Mouse (Mus musculus): ENCODE results near the gene Zdhhc17. TPM values are rescaled to one million over a fixed set of nuclear protein-coding genes. Genes with fewer than 3 reads are reported as not detected.

Zdhhc17 gene
- 10 to 100 TPM; 20.7 to 22.6 TPM for total RNA-seq (2021)
- long read RNA-seq, experiment 1, partial matches to known transcripts: 0 of 1 reads
- long read RNA-seq, experiment 1, other reads (novel, unspliced or antisense): 1 of 1 reads
- long read RNA-seq, experiment 2, partial matches to known transcripts: 0 of 4 reads
- long read RNA-seq, experiment 2, other reads (novel, unspliced or antisense): 4 of 4 reads

DNA sequence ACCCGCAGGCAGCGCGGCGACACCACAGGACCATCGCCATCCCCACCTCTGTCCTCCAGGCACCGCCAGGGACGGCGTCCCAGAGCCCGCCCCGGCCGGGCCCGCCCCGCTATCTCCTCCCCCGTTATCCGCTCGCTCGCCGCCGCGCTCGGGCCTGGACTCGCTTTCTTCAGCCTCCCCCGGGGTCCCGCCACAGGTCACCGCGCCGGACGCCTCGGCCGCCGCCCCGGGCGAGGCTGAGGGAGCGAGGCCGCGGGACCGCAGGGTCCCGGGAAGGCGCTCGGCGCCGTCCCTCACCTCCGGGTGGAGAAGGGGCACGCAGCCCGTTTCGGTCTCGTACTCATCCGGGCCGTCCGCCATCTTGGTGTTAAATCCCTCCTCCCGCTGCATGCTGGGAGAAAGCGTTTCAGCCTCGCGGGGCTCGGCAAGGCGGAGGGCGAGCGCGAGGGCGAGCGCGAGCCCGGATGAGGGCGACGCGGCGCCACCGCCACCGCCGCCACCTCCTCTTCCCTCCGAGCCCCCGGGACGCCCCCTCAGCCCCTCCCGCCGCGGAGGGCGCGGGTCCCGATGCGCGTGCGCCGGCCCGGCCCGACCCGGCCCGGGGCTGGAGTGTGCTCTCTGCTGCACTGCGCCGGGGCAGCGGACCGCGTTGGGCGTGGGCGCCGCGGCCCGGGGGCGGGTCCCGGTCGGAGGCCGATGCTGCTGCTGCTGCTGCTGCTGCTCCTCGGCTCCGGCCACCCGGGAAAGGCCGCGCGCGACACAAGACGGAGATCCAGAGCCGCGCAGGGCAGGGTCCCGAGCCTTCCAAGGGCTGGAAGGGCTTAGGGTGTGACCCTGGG is at the start of gene Zdhhc17:
Gene Zdhhc17 (minus strand): TSS at position 500 of the 839 bp plus-strand sequence.
- DNase-seq: peak; percentile 90
- intact Hi-C loops (cut with DNase I; ENCODE audit: low total_unique reads): no loop called here

DNA sequence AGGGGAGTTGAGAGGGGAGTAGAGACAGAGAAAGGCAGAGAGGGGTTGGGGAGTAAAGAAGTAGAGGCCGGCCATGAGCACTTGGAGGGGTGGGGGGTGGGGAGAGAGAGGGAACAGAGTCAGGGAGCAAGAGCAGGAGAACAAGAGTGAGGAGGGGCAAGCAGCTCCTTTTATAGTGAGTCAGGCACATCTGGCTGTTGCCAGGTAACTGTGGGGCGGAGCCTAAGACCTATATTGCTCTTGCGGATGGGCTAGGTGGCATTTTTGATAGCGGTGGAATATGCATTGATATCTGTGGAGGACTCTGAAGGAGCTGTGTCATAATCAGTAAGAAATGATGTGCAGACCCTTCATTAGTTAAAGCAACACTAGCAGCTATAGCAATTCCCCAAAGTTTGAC is 45.8 kb upstream of the Zdhhc17 start:
- intact Hi-C loops (cut with DNase I; ENCODE audit: low total_unique reads): no loop called here
- no peak for DNase-seq

DNA sequence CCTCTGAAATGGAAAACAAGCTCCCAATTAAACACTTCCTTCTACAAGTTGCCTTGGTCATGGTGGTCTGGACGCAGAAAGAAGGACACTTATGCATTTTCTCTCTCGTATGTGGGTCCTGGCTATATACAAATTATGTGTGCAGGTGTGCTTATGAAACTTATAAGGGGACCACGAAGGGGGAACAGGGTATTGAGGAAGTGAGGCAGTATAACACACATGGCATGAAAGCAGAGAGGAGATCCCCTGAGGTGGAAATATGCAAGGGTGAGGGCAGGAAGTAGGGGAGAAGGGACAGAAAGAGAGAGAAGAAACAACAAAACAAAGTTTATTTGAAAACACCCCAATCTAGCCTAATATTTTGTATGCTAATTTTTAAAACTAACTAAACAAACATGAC is 41.7 kb upstream of the Zdhhc17 start:
- DNase-seq: no peak
- intact Hi-C loops (cut with DNase I; ENCODE audit: low total_unique reads): no loop called here

DNA sequence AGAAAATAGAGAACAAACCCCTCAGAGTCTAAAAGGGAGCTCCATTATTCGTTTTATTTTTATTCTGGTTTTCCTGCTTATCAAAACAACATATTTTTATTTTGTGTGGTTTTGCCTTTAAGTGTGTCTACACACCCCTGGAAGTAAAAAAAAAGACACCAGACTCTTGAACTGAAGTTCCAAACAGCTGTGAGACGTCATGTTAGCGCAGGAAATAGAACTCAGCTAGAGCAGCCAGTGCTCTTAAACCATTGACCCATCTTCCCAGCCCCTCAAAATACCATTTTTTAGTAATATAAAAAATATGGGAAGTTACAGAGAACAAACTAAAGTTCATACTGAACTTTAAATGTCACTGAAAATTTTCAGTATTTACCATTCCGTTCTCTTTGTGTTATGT is 40.6 kb upstream of the Zdhhc17 start:
- no peak for DNase-seq
- intact Hi-C loops (cut with DNase I; ENCODE audit: low total_unique reads): no loop called here

DNA sequence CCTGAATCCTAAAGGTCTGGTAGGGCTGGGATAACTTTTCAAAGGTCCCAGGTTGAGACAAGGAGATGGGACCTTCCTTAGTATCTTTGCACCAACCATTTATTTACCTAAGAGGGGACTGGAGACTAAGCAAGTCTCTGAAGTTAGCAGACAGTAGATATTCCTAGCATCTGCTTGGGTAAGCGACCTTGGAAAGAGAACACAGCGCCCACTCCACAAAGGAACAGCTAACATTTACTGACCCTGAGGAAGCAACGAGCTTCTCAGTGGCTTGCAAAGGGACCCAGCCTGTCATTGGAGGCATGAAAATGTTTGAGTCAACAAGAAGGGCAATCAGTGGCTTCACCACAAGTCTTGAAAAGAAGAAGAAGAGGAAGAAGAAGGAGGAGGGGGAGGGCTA is 40.1 kb upstream of the Zdhhc17 start:
- intact Hi-C loops (cut with DNase I; ENCODE audit: low total_unique reads): no loop called here
- no peak for DNase-seq

DNA sequence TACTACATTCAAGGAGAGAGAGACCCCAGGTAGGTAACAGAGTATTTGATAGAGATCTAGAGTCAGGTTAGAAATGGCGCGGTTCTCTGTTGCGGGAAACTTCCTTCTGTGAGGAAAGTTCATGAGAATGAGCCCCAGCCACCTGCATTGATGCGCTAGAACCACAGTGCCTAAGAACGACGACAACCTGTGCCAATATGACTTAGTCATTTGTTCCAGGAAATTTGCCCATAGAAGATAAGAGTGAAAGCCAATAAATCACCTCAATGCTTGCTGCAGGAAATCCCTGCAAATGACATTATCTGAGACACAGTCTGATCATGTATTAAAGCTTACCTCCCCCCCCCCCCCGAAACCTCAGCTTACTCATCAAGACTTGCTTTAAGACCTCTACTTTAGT is 38.0 kb upstream of the Zdhhc17 start:
- intact Hi-C loops (cut with DNase I; ENCODE audit: low total_unique reads): no loop called here
- no peak for DNase-seq

DNA sequence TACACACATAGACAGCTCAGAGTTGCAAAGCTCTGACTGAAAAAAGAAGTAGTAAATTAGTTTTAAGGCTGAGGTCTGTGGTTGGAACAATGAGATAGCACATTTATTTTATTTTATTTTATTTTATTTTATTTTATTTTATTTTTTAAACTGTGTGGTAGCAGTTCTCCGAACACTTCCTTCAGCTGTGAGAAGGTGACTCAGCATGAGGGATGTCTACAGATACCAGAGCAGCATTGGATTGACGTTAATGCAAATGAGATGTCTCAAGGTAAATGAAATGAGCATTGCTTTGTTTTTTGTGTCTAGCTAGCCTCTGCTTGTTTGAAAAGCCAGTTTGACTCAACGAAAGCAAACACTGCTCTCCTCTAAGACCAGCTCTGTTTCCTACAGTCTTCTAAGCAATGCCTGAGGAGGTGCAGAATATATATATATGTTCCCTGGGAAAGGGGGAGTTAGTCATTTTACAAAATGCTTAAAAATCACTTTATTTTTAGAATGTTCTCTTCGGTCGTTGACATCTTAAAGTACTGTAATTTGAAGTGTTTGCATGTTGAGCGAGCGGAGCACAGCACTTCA is 30.2 kb upstream of the Zdhhc17 start:
- no peak for DNase-seq
- intact Hi-C loops (cut with DNase I; ENCODE audit: low total_unique reads): no loop called here

DNA sequence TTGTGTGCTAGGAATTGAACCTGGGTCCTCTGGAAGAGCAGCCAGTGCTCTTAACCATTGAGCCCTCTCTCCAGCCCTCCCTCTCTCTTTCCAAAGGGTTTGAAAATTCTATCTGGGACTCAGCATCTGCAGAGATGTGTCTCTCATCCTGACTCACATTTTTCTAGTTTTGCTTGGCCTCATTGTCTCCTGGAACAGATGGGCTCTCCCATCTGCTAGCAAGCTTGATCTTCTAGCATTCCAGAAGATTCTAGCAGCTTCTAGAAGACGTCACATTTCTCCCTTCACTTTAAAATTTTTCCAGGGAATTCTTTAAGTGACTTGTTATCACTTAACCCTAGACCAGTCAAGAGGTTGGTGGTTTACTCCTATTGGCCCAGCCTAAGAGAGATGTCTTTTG is 26.9 kb upstream of the Zdhhc17 start:
- no peak for DNase-seq
- intact Hi-C loops (cut with DNase I; ENCODE audit: low total_unique reads): loop anchor here (10.0 kb wide), 1 partner anchor 48 kb away; no protein-coding TSS in a partner anchor

DNA sequence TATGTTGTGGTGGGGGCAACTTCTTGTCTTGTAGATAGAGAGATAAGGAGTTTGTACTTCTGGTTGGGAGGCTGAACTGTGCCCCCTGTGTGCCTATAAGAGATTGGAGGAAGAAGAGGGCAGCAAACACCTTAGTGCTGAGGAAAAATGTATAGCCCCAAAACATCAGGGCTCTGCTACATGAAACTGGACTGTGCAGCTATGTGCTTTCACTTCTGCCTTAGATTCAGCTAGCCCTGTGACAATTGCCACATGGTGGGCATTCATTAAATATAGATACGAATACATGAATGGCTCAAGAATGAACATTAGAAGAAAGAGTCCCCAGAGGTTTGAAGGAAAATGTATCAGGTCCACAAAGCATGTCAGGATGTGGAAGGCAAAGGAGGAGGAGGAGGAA is 25.2 kb upstream of the Zdhhc17 start:
- intact Hi-C loops (cut with DNase I; ENCODE audit: low total_unique reads): loop anchor here (10.0 kb wide), 1 partner anchor 50 kb away; no protein-coding TSS in a partner anchor
- DNase-seq: no peak

DNA sequence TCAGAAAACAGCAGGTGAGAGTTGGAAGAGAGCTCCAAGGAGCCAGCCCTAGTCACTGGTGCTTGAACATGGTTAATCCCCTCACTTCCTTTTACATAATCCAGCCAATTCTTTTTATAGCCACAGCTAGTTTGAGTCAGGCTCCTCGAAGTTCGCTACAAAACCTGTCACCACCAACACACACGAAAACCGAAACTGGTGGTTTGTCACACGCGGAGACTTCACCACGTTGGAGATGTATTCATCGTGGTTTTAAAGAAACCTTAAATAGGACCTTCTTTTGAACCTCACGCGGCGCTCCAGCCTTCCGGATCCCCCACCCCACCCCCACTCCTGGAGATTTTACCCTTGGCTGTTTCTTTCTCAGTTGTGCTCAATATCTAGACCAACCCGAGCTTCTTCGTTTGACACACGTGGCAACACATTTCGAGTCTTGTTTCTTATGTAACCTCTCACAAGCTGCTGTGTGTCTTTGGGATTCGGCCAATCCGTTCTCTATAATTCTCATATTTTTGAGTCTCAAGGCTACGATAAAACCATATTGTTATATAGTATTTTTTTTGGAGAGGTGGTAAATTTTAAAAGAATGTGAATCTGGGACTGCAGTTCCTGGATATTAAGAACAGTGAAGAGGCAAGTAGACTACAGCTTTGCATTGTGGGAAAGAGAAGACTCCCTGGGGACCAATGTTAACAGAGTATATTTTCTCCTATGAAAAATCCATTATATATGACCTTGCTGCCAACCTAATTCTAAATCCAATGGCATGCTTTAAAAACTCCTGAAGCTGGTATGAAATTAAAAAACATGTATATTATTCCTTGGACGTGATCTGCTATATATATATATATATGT is 21.8 kb upstream of the Zdhhc17 start:
- intact Hi-C loops (cut with DNase I; ENCODE audit: low total_unique reads): loop anchor here (10.0 kb wide), 1 partner anchor 53 kb away; no protein-coding TSS in a partner anchor
- peak; percentile 18 for DNase-seq

DNA sequence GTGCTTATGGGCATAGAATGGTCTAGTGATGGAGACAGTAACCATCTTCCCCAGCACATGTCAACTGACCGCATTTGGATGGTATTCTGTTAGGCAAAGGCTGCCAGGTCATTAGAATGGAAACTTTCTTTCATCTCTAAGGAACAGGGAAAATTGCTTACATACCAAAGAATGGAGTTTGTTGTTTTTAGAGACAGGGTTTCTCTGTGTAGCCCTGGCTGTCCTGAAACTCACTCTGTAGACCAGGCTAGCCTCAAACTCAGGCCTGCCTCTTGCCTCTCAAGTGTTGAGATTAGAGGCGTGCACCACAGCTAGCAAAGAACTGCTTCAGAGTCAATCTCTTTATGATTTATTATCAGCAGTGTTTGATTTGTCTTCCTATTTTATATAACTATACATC is 20.9 kb upstream of the Zdhhc17 start:
- no peak for DNase-seq
- intact Hi-C loops (cut with DNase I; ENCODE audit: low total_unique reads): loop anchor here (10.0 kb wide), 1 partner anchor 54 kb away; no protein-coding TSS in a partner anchor

DNA sequence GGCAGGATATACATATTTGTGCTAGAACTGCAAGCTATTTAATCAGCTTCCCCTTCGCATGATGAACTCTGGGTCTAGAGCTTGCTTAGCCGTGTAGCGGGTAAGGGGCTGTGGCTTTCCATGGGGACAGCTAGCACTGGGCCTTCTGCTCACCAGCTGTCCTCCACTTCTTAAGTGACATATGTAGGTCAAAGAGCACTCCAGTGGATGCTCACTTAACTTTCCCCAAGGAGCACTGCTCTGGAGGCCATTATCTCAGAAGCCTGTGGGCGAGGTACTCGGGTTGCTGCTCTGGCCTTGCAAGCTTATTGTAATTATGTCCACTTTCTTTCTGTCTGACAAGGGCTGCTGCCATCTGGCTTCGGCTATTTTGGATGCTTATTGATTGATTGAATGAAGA is 16.2 kb upstream of the Zdhhc17 start:
- intact Hi-C loops (cut with DNase I; ENCODE audit: low total_unique reads): no loop called here
- no peak for DNase-seq

DNA sequence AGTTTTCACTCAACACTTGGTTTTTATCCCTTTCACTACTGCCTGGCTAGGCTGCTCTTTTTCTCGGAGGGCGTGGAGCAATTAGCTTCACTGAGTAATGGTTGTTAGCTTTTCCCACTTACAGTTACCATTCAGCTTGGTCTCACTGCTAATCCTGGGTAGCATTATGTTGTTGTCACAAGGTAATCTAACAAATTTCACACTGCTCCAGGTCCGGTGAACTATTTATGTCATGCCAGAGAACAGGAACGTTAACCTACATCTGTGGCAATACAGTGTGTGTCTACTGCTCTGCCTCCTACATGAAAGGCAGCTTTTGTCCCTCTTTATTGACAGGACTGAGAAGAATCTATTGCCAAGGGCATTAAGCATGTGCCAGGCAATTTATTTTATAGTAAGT is 14.8 kb upstream of the Zdhhc17 start:
- DNase-seq: no peak
- intact Hi-C loops (cut with DNase I; ENCODE audit: low total_unique reads): no loop called here

DNA sequence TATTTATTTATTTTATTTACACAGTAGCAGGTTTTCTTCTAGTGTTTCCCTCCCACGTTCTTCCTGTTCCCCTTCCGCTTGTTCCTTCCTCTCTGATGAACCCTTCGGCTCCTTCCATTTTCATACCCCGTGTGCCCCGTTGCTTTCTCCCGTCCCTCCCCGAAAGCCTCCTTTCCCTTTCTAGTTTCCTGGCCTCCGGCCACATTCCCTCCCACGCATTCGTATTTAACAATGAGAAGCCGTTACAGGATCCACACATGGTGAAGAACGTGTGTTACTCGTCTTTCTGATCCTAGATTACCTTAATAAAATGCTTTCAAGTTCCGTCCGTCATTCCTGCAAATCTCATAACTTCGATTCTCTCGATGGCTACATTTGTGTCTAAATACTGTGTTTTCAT is 4.5 kb upstream of the Zdhhc17 start:
- DNase-seq: peak; percentile 28
- intact Hi-C loops (cut with DNase I; ENCODE audit: low total_unique reads): no loop called here

DNA sequence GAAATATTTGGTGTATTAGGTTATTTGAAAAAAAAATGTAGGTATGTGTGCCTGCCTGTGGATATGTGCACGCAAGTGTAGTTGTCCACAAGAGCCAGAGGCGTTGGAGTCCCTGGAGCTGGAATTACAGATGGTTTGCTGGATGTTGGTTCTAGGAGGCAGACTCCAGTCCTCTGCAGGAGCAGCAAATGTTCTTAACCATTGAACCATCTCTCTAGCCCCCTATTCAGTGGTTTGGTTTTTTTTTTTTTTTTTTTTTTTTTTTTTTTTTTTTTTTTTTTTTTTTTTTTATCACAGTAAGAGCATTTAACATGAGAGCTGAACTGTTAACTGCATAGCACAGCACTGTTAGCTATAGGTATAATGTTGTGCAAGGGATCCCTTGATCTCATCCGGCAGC is 3.3 kb upstream of the Zdhhc17 start:
- intact Hi-C loops (cut with DNase I; ENCODE audit: low total_unique reads): no loop called here
- DNase-seq: no peak

DNA sequence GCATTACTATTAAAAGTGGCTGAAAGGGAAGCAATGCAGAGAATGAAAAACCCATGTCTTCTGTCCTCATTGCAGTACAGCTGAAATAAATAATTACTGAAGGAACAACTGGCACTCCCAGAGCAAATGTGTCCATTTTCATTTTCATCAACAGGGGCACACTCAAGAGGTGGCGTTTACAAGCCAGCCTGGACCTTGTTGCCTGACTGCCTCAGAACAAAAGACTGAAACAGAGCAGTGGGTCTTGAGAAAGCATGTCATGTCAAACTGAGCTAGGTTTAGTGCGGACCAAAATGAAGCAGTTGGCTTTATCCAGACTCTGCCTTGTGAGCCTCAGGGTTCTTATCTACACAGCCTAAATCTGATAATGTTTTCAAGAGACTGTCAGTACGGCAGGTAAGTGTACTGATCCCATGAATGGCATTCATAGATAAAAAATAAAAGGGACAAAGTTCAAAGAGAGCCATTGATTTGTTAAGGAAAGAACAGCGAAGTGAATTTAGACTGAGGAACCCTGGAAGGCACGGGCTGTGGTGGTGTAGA is 2.6 kb upstream of the Zdhhc17 start:
- no peak for DNase-seq
- intact Hi-C loops (cut with DNase I; ENCODE audit: low total_unique reads): no loop called here

DNA sequence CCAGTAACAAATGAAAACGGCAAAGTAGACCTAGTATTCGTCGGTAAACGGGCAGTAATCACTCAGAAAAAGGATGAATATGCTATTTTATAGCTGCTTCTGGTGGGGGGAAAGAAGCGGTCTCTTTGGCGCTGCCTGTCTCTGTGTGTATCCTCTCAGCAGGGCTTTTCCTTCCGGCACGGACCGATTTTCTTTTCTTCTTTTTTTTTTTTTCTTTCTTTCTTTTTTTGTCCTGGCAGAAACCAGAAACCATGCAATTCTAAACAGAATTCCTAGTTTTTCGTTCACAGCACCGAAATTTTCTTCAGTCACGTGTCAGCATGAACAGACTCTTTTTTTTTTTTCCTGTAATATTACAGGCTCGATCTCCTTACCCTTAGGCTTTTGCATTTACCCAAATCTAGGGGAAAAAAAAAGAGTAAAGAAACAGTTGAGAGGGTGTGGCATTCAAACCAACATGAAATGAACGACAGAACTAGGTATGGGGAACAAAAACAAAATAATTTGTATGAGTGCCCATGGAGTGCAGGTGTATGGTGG is 1.4 kb upstream of the Zdhhc17 start:
- no peak for DNase-seq
- intact Hi-C loops (cut with DNase I; ENCODE audit: low total_unique reads): no loop called here

DNA sequence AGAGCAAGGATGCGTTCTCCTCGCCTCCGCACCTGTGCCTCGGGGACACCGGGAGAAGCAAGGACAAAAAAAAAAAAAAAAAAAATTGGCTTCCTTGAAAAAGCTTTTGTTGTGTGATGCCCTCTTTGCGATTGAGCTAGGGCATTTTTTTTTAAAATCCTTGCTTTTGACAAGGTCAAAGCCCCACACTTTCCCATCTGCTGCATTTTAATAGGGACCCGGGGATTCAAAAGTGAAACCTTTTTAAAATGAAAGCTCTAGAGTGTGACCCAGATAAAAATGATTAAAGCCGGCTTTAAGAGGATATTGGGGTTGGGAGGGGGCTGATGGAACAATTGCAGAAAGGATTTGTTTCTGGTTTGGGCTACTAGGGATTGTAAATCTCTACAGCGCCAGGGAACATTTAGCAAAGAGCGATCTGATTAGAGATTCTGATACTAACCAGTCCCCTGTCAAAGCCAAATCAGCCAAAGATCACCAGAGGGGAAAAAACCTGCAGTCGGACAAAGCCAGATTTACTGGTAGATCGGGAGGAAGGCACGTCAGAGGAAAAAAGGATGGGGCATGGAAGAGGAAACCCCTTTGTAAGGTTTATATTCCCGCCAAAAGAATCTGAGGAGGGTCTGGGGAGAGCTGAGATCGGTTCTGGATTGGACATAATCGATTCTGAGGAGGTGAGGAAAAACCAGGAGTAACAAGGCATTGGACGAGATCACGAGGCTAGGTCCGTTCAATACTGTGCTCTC is 713 bp upstream of the Zdhhc17 start:
- intact Hi-C loops (cut with DNase I; ENCODE audit: low total_unique reads): no loop called here

More for the DNA sequence above, 713 bp upstream of the Zdhhc17 start:
- DNase-seq: no peak

All from gastrocnemius, postnatal 14 days (tissue).